Mouse (Mus musculus) urinary bladder, postnatal 4 days (tissue): ENCODE measurements around the gene Srrm3.

Source experiments
- DNase-seq, 2 experiments: peaks; one replicate each; pipeline ENCODE4 v3.0.0; 2021 to 2022; ENCODE audit warnings: low spot score in 2 of 2

The Srrm3 gene

GRCm38 (mm10) chr5:135822316-135822944 is 15.7 kb downstream of the Srrm3 start:
- DNase-seq = no peak

GRCm38 (mm10) chr5:135824517-135824916 is 17.8 kb downstream of the Srrm3 start:
- no peak for DNase-seq

GRCm38 (mm10) chr5:135826225-135826624 is 19.5 kb downstream of the Srrm3 start:
- no peak for DNase-seq

- no peak for DNase-seq
Measured at GRCm38 (mm10) chr5:135829381-135829780, 22.7 kb downstream of the Srrm3 start.

- no peak for DNase-seq
Measured at GRCm38 (mm10) chr5:135832729-135833128, 26.0 kb downstream of the Srrm3 start.

- peak; percentile 30 to 73 for DNase-seq
Measured at GRCm38 (mm10) chr5:135834769-135835491, 28.2 kb downstream of the Srrm3 start.

GRCm38 (mm10) chr5:135835492-135835858 is 28.8 kb downstream of the Srrm3 start:
- no peak for DNase-seq

- DNase-seq = no peak
Measured at GRCm38 (mm10) chr5:135835981-135836380, 29.3 kb downstream of the Srrm3 start.

GRCm38 (mm10) chr5:135841651-135842050 is 35.0 kb downstream of the Srrm3 start:
- no peak for DNase-seq

- no peak for DNase-seq
Measured at GRCm38 (mm10) chr5:135843418-135843817, 36.7 kb downstream of the Srrm3 start.

- no peak for DNase-seq
Measured at GRCm38 (mm10) chr5:135845676-135846320, 39.1 kb downstream of the Srrm3 start.

- DNase-seq = no peak
Measured at GRCm38 (mm10) chr5:135847460-135847859, 40.8 kb downstream of the Srrm3 start.

GRCm38 (mm10) chr5:135847881-135848280 is 41.2 kb downstream of the Srrm3 start:
- DNase-seq = no peak

- DNase-seq = no peak
Measured at GRCm38 (mm10) chr5:135851024-135851423, 44.3 kb downstream of the Srrm3 start.

GRCm38 (mm10) chr5:135851481-135851880 is 44.8 kb downstream of the Srrm3 start:
- DNase-seq = no peak

- DNase-seq = no peak
Measured at GRCm38 (mm10) chr5:135852421-135852820, 45.7 kb downstream of the Srrm3 start.

- no peak for DNase-seq
Measured at GRCm38 (mm10) chr5:135853731-135854130, 47.0 kb downstream of the Srrm3 start.

- peak in 1 of 2 experiments; percentile 81 for DNase-seq
Measured at GRCm38 (mm10) chr5:135855156-135855555, 48.5 kb downstream of the Srrm3 start.

GRCm38 (mm10) chr5:135866662-135867061 is 60.0 kb downstream of the Srrm3 start:
- DNase-seq = no peak

GRCm38 (mm10) chr5:135867637-135868593 is 61.2 kb downstream of the Srrm3 start:
- no peak for DNase-seq

GRCm38 (mm10) chr5:135868653-135869052 is 62.0 kb downstream of the Srrm3 start:
- DNase-seq = no peak
